Mouse (Mus musculus) liver, adult 2 months (tissue): ENCODE data around the gene Il18.

Experiments
- CTCF ChIP-seq: fragments of 200-500 bp; IDR thresholded peaks from 2 replicates; pipeline ENCODE4 v1.5.1; 2011; ENCODE audit warnings: low read depth, low read length, control low read depth
- POLR2A ChIP-seq: fragments of 200-500 bp; IDR thresholded peaks from 2 replicates; pipeline ENCODE4 v1.6.1; 2011; ENCODE audit warnings: low read length, control low read depth; ENCODE audit not compliant: insufficient read depth; ENCODE audit errors: extremely low read depth

DNA sequence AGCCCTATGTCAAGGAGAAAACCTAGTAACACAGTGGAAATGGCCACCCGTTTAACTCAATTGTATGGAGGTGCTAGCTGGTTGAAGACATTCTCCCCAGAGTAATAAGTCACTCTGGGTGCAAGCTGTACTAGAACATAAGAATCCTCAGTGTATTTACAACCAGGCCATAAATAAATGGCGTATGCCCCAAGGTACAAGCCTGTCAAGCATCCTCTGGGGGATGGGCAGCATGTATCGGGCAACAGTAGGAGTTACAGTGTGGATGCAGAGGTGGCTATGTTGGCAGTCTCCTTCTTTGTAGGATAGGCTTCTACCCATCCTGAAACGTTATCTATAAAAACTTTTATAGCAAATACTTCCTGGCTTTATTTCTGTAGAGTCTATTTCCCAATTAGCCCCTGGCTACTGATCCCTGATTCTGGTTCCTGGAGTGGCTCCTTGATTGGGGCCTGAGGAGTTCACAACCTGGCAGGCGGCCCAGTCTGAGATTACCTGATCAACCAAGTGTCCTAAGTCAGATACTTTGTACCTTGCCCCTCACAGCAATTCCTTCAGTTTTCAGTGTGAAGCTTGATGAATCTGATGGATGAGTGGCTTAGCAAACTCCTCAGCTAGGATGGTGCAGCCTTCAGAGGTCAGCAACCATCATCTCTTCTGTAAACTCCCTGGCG, 30.7 kb downstream of the Il18 start:
- TF ChIP-seq CTCF: no peak
- no peak for TF ChIP-seq POLR2A
